7 mouse cellular contexts compared by ENCODE assay signal in the genomic region with DNA sequence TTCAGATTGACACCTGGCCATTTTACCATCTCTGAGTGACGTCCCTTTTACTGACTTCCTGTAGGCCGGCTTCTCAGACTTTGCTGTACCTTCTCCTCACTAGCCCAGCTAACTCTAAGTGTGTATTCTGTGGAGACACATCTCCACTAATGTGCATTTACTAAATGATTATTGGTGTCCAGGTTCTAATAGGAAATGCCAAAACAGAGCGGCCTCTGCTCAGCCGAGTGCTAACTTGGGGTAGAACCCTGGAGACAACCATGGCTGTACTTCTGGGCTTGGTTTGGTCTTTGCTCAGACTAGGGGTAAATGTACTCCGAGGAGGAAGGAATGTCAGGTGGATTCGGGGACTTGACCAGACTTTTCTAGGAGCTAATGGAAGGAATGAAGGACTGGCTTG. TPM values are rescaled to one million over a fixed set of nuclear protein-coding genes. Genes with fewer than 3 reads are reported as not detected.
DNase-seq lines count a peak whose midpoint lies in the region; ATAC-seq and TF ChIP-seq lines count a peak whose summit lies in the region.

No protein-coding gene starts in this region.

- TF ChIP-seq POLR2A in limb, embryonic 14.5 days (IDR thresholded peaks at IDR 0.05; ENCODE audit: borderline replicate concordance, extremely low read depth, insufficient read depth, insufficient read length): no peak
- TF ChIP-seq POLR2A in small intestine, adult 2 months (IDR thresholded peaks at IDR 0.05; ENCODE audit: low read depth, low read length): no peak

- peak overlapping the region; percentile 89 for H3K4me2 ChIP-seq in lung, embryonic 14.5 days
- peak overlapping the region; percentile 95 for H3K4me2 ChIP-seq in forebrain, embryonic 12.5 days
- H3K4me2 ChIP-seq in limb, embryonic 14.5 days (replicated peaks; ENCODE audit: low read depth, low read length, severe bottlenecking): peak overlapping the region; percentile 80

- WGBS in lung, embryonic 14.5 days: 83% methylated on average over 6 of the region's 6 CpGs
- 86% methylated on average over 6 of the region's 6 CpGs for WGBS in forebrain, embryonic 12.5 days
- WGBS in limb, embryonic 14.5 days: 88% methylated on average over 6 of the region's 6 CpGs
- WGBS in small intestine, adult 2 months: 71% methylated on average over 6 of the region's 6 CpGs

- no peak overlapping the region for H3K27ac ChIP-seq in lung, embryonic 14.5 days (ENCODE audit: low read depth)
- H3K27ac ChIP-seq in forebrain, embryonic 12.5 days: peak overlapping the region; percentile 54
- H3K27ac ChIP-seq in limb, embryonic 14.5 days (replicated peaks; ENCODE audit: low read depth, low read length): no peak overlapping the region
- H3K27ac ChIP-seq in small intestine, adult 2 months (ENCODE audit: insufficient read depth, low read depth, low read length): peak overlapping the region; percentile 31

- no peak overlapping the region for H3K9ac ChIP-seq in lung, embryonic 14.5 days
- no peak overlapping the region for H3K9ac ChIP-seq in forebrain, embryonic 12.5 days
- H3K9ac ChIP-seq in limb, embryonic 14.5 days (ENCODE audit: low read depth, low read length, severe bottlenecking): no peak overlapping the region; the same call in 1 of the 2 replicates

- H3K27me3 ChIP-seq in lung, embryonic 14.5 days (ENCODE audit: insufficient read depth, low read length): no peaks in the 10 kb centered on the region
- H3K27me3 ChIP-seq in forebrain, embryonic 12.5 days: peaks cover 6% of the 10 kb centered on the region; the same call in 1 of the 2 replicates
- H3K27me3 ChIP-seq in limb, embryonic 14.5 days (ENCODE audit: control insufficient read depth, insufficient read depth, low read length): no peaks in the 10 kb centered on the region
- no peaks in the 10 kb centered on the region for H3K27me3 ChIP-seq in small intestine, adult 2 months (ENCODE audit: control insufficient read depth, insufficient read depth, low read length)

- peak overlapping the region; percentile 87; the same call in 1 of the 2 replicates for H3K4me3 ChIP-seq in lung, embryonic 14.5 days (ENCODE audit: low read depth, low read length)
- peak overlapping the region; percentile 77 for H3K4me3 ChIP-seq in forebrain, embryonic 12.5 days (replicated peaks)
- peak overlapping the region; percentile 87 for H3K4me3 ChIP-seq in limb, embryonic 14.5 days (replicated peaks; ENCODE audit: low read length)
- peak overlapping the region; percentile 42 for H3K4me3 ChIP-seq in small intestine, adult 2 months (ENCODE audit: low read depth, low read length)

- ATAC-seq in lung, embryonic 14.5 days (ENCODE audit: insufficient read depth): no peak
- peak; percentile 25 for ATAC-seq in forebrain, embryonic 12.5 days (ENCODE audit: low FRiP score)
- no peak for ATAC-seq in limb, embryonic 14.5 days (ENCODE audit: low FRiP score, low read depth)

- DNase-seq in lung, embryonic 14.5 days: no peak
- no peak for DNase-seq in lung, postnatal 10 days
- DNase-seq in limb, embryonic 14.5 days (ENCODE audit: low spot score): no peak
- no peak for DNase-seq in left cerebral cortex, postnatal 10 days (ENCODE audit: extremely low spot score in 1 of 2, low spot score in 2 of 2)
- DNase-seq in cerebellum, postnatal 10 days: no peak

- no peaks in the 10 kb centered on the region for H3K9me3 ChIP-seq in lung, embryonic 14.5 days (ENCODE audit: low read depth, low read length)
- no peaks in the 10 kb centered on the region for H3K9me3 ChIP-seq in forebrain, embryonic 12.5 days
- no peaks in the 10 kb centered on the region for H3K9me3 ChIP-seq in limb, embryonic 14.5 days (ENCODE audit: control insufficient read depth, low read length)

- H3K36me3 ChIP-seq in lung, embryonic 14.5 days (ENCODE audit: insufficient read depth): no peaks in the 10 kb centered on the region
- no peaks in the 10 kb centered on the region for H3K36me3 ChIP-seq in forebrain, embryonic 12.5 days (replicated peaks)
- no peaks in the 10 kb centered on the region for H3K36me3 ChIP-seq in limb, embryonic 14.5 days (ENCODE audit: control insufficient read depth, insufficient read depth, low read length)
- no peaks in the 10 kb centered on the region for H3K36me3 ChIP-seq in small intestine, adult 2 months (ENCODE audit: control insufficient read depth, insufficient read depth, low read length)

- no peak for TF ChIP-seq CTCF in lung, embryonic 14.5 days (IDR thresholded peaks at IDR 0.05; ENCODE audit: low read depth)
- no peak for TF ChIP-seq CTCF in small intestine, adult 2 months (IDR thresholded peaks at IDR 0.05; ENCODE audit: extremely low read depth, insufficient read length, insufficient replicate concordance, low read depth, low read length)

- intact Hi-C loops in left cerebral cortex, postnatal 10 days (cut with DNase I): no loop called here

- peaks cover 6% of the 10 kb centered on the region; the same call in 1 of the 2 replicates for H3K4me1 ChIP-seq in lung, embryonic 14.5 days (ENCODE audit: insufficient read depth)
- H3K4me1 ChIP-seq in forebrain, embryonic 12.5 days: peaks cover 18% of the 10 kb centered on the region
- peaks cover 10% of the 10 kb centered on the region for H3K4me1 ChIP-seq in limb, embryonic 14.5 days (ENCODE audit: control insufficient read depth, insufficient read depth, low read length)
- H3K4me1 ChIP-seq in small intestine, adult 2 months (ENCODE audit: control insufficient read depth, insufficient read depth, insufficient read length, low read length): peaks cover 4% of the 10 kb centered on the region; the same call in 1 of the 2 replicates

RNA-seq across cellular contexts. Expression of a gene that starts 0.6 kb away (rescaled TPM):
- 26.3 and 28.2 TPM in 2 replicates for polyA plus RNA-seq in lung, embryonic 14.5 days (2014; fragmentation: Nextera tagmentation; extraction: Ambion mirVana)
- 136 and 160 TPM in 2 replicates for polyA plus RNA-seq in forebrain, embryonic 12.5 days (2016; fragmentation: Nextera tagmentation; extraction: Ambion mirVana)
- polyA plus RNA-seq in limb, embryonic 14.5 days (2012; rRNA removed): 10.6 and 10.9 TPM in 2 replicates
- polyA plus RNA-seq in limb, embryonic 14.5 days (2014; fragmentation: Nextera tagmentation; extraction: Ambion mirVana): 20.2 and 24.3 TPM in 2 replicates
- 1.4 and 2.0 TPM in 2 replicates for polyA plus RNA-seq in small intestine, adult 2 months (2012; rRNA removed)
- 100 to 1,000 TPM; 267 to 278 TPM for total RNA-seq in left cerebral cortex, postnatal 10 days (2021)

Comparison
In these comparisons a context has a peak if more than half of its experiments do, and no peak if none do; other contexts are left out.
1. H3K27ac ChIP-seq: peak in forebrain, embryonic 12.5 days (single experiment) and small intestine, adult 2 months (single experiment); none in lung, embryonic 14.5 days (single experiment) and limb, embryonic 14.5 days (single experiment).
2. Peak in every context shown above with its lines, with median percentiles within 50 percentile points of each other: H3K4me2 ChIP-seq and H3K4me3 ChIP-seq.